Mouse (Mus musculus): ENCODE data around the gene Pde4d. TPM values are rescaled to one million over a fixed set of nuclear protein-coding genes. Genes with fewer than 3 reads are reported as not detected.

Gene Pde4d
- polyA plus RNA-seq, 1 experiment from 2014 or later: 13.0 TPM

- H3K36me3 ChIP-seq (ENCODE audit: control insufficient read depth, insufficient read depth, low read length): no peaks in the 10 kb centered on the region
- H3K27me3 ChIP-seq (ENCODE audit: control insufficient read depth, insufficient read depth, low read length): no peaks in the 10 kb centered on the region
- ATAC-seq (ENCODE audit: low FRiP score, low TSS enrichment): no peak
- H3K4me1 ChIP-seq (replicated peaks; ENCODE audit: control insufficient read depth, insufficient read depth): no peaks in the 10 kb centered on the region
- TF ChIP-seq EP300 (optimal IDR thresholded peaks at IDR 0.05): no peak
- TF ChIP-seq CTCF (IDR thresholded peaks at IDR 0.05; ENCODE audit: low read depth): no peak
- H3K4me2 ChIP-seq (replicated peaks; ENCODE audit: low read depth): no peak overlapping the region
- WGBS: 35% methylated on average over 3 of the region's 3 CpGs
- H3K9me3 ChIP-seq (ENCODE audit: control insufficient read depth, low read length): no peaks in the 10 kb centered on the region
- no peak overlapping the region for H3K4me3 ChIP-seq (ENCODE audit: low read depth, low read length)
- DNase-seq (ENCODE audit: low spot score): no peak
- no peak overlapping the region for H3K27ac ChIP-seq (replicated peaks)
- H3K9ac ChIP-seq (ENCODE audit: low read length): no peak overlapping the region
Observed at GRCm38 (mm10) chr13:109296347-109297037, 846.7 kb downstream of the Pde4d start.

- no peaks in the 10 kb centered on the region for H3K27me3 ChIP-seq (ENCODE audit: control insufficient read depth, insufficient read depth, low read length)
- no peak overlapping the region for H3K27ac ChIP-seq (replicated peaks)
- no peaks in the 10 kb centered on the region for H3K4me1 ChIP-seq (replicated peaks; ENCODE audit: control insufficient read depth, insufficient read depth)
- H3K4me2 ChIP-seq (replicated peaks; ENCODE audit: low read depth): no peak overlapping the region
- ATAC-seq (ENCODE audit: low FRiP score, low TSS enrichment) (no peak), DNase-seq (ENCODE audit: low spot score) (no peak)
- WGBS: 76% methylated on average over 7 of the region's 7 CpGs
- H3K4me3 ChIP-seq (ENCODE audit: low read depth, low read length): no peak overlapping the region
- no peaks in the 10 kb centered on the region for H3K9me3 ChIP-seq (ENCODE audit: control insufficient read depth, low read length)
- H3K36me3 ChIP-seq (ENCODE audit: control insufficient read depth, insufficient read depth, low read length): no peaks in the 10 kb centered on the region
- TF ChIP-seq CTCF (IDR thresholded peaks at IDR 0.05; ENCODE audit: low read depth) (no peak), EP300 (optimal IDR thresholded peaks at IDR 0.05) (no peak)
- no peak overlapping the region for H3K9ac ChIP-seq (ENCODE audit: low read length)
Observed at GRCm38 (mm10) chr13:109298852-109299251, 849.1 kb downstream of the Pde4d start.

- Histone ChIP-seq H3K4me2 (replicated peaks; ENCODE audit: low read depth) (no peak overlapping the region), H3K4me3 (ENCODE audit: low read depth, low read length) (no peak overlapping the region), H3K4me1 (replicated peaks; ENCODE audit: control insufficient read depth, insufficient read depth) (no peaks in the 10 kb centered on the region), H3K27ac (replicated peaks) (no peak overlapping the region), H3K27me3 (ENCODE audit: control insufficient read depth, insufficient read depth, low read length) (no peaks in the 10 kb centered on the region), H3K9ac (ENCODE audit: low read length) (no peak overlapping the region), H3K36me3 (ENCODE audit: control insufficient read depth, insufficient read depth, low read length) (no peaks in the 10 kb centered on the region), H3K9me3 (ENCODE audit: control insufficient read depth, low read length) (no peaks in the 10 kb centered on the region)
- TF ChIP-seq EP300 (optimal IDR thresholded peaks at IDR 0.05) (no peak), CTCF (IDR thresholded peaks at IDR 0.05; ENCODE audit: low read depth) (no peak)
- DNase-seq (ENCODE audit: low spot score) (no peak), ATAC-seq (ENCODE audit: low FRiP score, low TSS enrichment) (no peak)
- WGBS: 71% methylated on average over 12 of the region's 12 CpGs
Observed at GRCm38 (mm10) chr13:109299511-109300250, 849.9 kb downstream of the Pde4d start.

GRCm38 (mm10) chr13:109312542-109312941, 862.8 kb downstream of the Pde4d start:
- Histone ChIP-seq H3K27ac (replicated peaks) (no peak overlapping the region), H3K4me3 (ENCODE audit: low read depth, low read length) (no peak overlapping the region), H3K4me1 (replicated peaks; ENCODE audit: control insufficient read depth, insufficient read depth) (no peaks in the 10 kb centered on the region), H3K36me3 (ENCODE audit: control insufficient read depth, insufficient read depth, low read length) (no peaks in the 10 kb centered on the region), H3K27me3 (ENCODE audit: control insufficient read depth, insufficient read depth, low read length) (no peaks in the 10 kb centered on the region), H3K9ac (ENCODE audit: low read length) (no peak overlapping the region), H3K9me3 (ENCODE audit: control insufficient read depth, low read length) (no peaks in the 10 kb centered on the region), H3K4me2 (replicated peaks; ENCODE audit: low read depth) (no peak overlapping the region)
- TF ChIP-seq CTCF (IDR thresholded peaks at IDR 0.05; ENCODE audit: low read depth): no peak
- no peak for TF ChIP-seq EP300 (optimal IDR thresholded peaks at IDR 0.05)
- ATAC-seq (ENCODE audit: low FRiP score, low TSS enrichment) (no peak), DNase-seq (ENCODE audit: low spot score) (no peak)
- WGBS: 32% methylated on average over 7 of the region's 7 CpGs

- Histone ChIP-seq H3K9me3 (ENCODE audit: control insufficient read depth, low read length) (no peaks in the 10 kb centered on the region), H3K9ac (ENCODE audit: low read length) (no peak overlapping the region), H3K36me3 (ENCODE audit: control insufficient read depth, insufficient read depth, low read length) (no peaks in the 10 kb centered on the region), H3K4me3 (ENCODE audit: low read depth, low read length) (no peak overlapping the region), H3K4me2 (replicated peaks; ENCODE audit: low read depth) (no peak overlapping the region), H3K4me1 (replicated peaks; ENCODE audit: control insufficient read depth, insufficient read depth) (peaks cover 5% of the 10 kb centered on the region; the same call in 1 of the 2 replicates), H3K27me3 (ENCODE audit: control insufficient read depth, insufficient read depth, low read length) (no peaks in the 10 kb centered on the region), H3K27ac (replicated peaks) (no peak overlapping the region)
- DNase-seq (ENCODE audit: low spot score) (no peak), ATAC-seq (ENCODE audit: low FRiP score, low TSS enrichment) (peak; percentile 40; the same call in 1 of the 2 replicates)
- 35% methylated on average over 9 of the region's 9 CpGs for WGBS
- TF ChIP-seq EP300 (optimal IDR thresholded peaks at IDR 0.05) (no peak), CTCF (IDR thresholded peaks at IDR 0.05; ENCODE audit: low read depth) (no peak)
Observed at GRCm38 (mm10) chr13:109315608-109316007, 865.9 kb downstream of the Pde4d start.

- Histone ChIP-seq H3K9ac (ENCODE audit: low read length) (no peak overlapping the region), H3K9me3 (ENCODE audit: control insufficient read depth, low read length) (no peaks in the 10 kb centered on the region), H3K27ac (replicated peaks) (no peak overlapping the region), H3K27me3 (ENCODE audit: control insufficient read depth, insufficient read depth, low read length) (no peaks in the 10 kb centered on the region), H3K4me3 (ENCODE audit: low read depth, low read length) (no peak overlapping the region), H3K4me1 (replicated peaks; ENCODE audit: control insufficient read depth, insufficient read depth) (peaks cover 5% of the 10 kb centered on the region; the same call in 1 of the 2 replicates), H3K4me2 (replicated peaks; ENCODE audit: low read depth) (no peak overlapping the region), H3K36me3 (ENCODE audit: control insufficient read depth, insufficient read depth, low read length) (no peaks in the 10 kb centered on the region)
- WGBS: 70% methylated on average over 2 of the region's 2 CpGs
- no peak for TF ChIP-seq EP300 (optimal IDR thresholded peaks at IDR 0.05)
- DNase-seq (ENCODE audit: low spot score): no peak
- peak; percentile 45 for ATAC-seq (ENCODE audit: low FRiP score, low TSS enrichment)
Observed at GRCm38 (mm10) chr13:109317644-109318043, 867.9 kb downstream of the Pde4d start.

All from stomach, postnatal 0 days (tissue).